Mouse (Mus musculus): ENCODE measurements around the gene Cbl.

GRCm38 (mm10) chr9:44234479-44235427 is 904 bp upstream of the Cbl start:
- TF ChIP-seq CTCF (IDR thresholded peaks at IDR 0.05; ENCODE audit: control insufficient read depth, insufficient read depth, insufficient read length) = no peak
- TF ChIP-seq MAX (IDR thresholded peaks at IDR 0.05) = no peak
- no peak for TF ChIP-seq CEBPB (IDR thresholded peaks at IDR 0.05; ENCODE audit: low read depth)
- TF ChIP-seq MYOD1 (IDR thresholded peaks at IDR 0.05; ENCODE audit: control insufficient read depth, insufficient read length, low read depth) = no peak

Measured in C2C12 (cell line).